Mouse (Mus musculus): ENCODE results near the gene Ppm1h.

Gene Ppm1h

GRCm38 (mm10) chr10:122678541-122679436 lies at the start of gene Ppm1h:
Gene Ppm1h, plus strand, starts transcription at chr10:122678762.
- peak; percentile 86 to 92 for DNase-seq

- no peak for DNase-seq
Observed at GRCm38 (mm10) chr10:122629003-122629402, 49.6 kb upstream of the Ppm1h start.

GRCm38 (mm10) chr10:122639879-122640278 lies 38.7 kb upstream of the Ppm1h start:
- DNase-seq, result no peak

- no peak for DNase-seq
Observed at GRCm38 (mm10) chr10:122641263-122641795, 37.2 kb upstream of the Ppm1h start.

GRCm38 (mm10) chr10:122642125-122642524 lies 36.4 kb upstream of the Ppm1h start:
- DNase-seq, result no peak

- peak; percentile 52 to 79 for DNase-seq
Observed at GRCm38 (mm10) chr10:122651932-122652331, 26.6 kb upstream of the Ppm1h start.

GRCm38 (mm10) chr10:122652578-122652977 lies 26.0 kb upstream of the Ppm1h start:
- DNase-seq, result no peak

- DNase-seq, result no peak
Observed at GRCm38 (mm10) chr10:122665652-122666051, 12.9 kb upstream of the Ppm1h start.

- no peak for DNase-seq
Observed at GRCm38 (mm10) chr10:122671253-122671652, 7.3 kb upstream of the Ppm1h start.

- DNase-seq, result no peak
Observed at GRCm38 (mm10) chr10:122672044-122672443, 6.5 kb upstream of the Ppm1h start.

GRCm38 (mm10) chr10:122679437-122680045 lies 979 bp downstream of the Ppm1h start:
- peak; percentile 26 to 49 for DNase-seq

GRCm38 (mm10) chr10:122680387-122681084 lies 2.0 kb downstream of the Ppm1h start:
- peak; percentile 29 to 50 for DNase-seq

GRCm38 (mm10) chr10:122681085-122681408 lies 2.5 kb downstream of the Ppm1h start:
- DNase-seq, result no peak

GRCm38 (mm10) chr10:122683819-122684330 lies 5.3 kb downstream of the Ppm1h start:
- no peak for DNase-seq

- DNase-seq, result no peak
Observed at GRCm38 (mm10) chr10:122685297-122685696, 6.7 kb downstream of the Ppm1h start.

- no peak for DNase-seq
Observed at GRCm38 (mm10) chr10:122685836-122686531, 7.4 kb downstream of the Ppm1h start.

- no peak for DNase-seq
Observed at GRCm38 (mm10) chr10:122690698-122691097, 12.1 kb downstream of the Ppm1h start.

GRCm38 (mm10) chr10:122693158-122693777 lies 14.7 kb downstream of the Ppm1h start:
- no peak for DNase-seq

GRCm38 (mm10) chr10:122693911-122694618 lies 15.5 kb downstream of the Ppm1h start:
- DNase-seq, result no peak

- no peak for DNase-seq
Observed at GRCm38 (mm10) chr10:122696335-122696734, 17.8 kb downstream of the Ppm1h start.

- DNase-seq, result no peak
Observed at GRCm38 (mm10) chr10:122698347-122698746, 19.8 kb downstream of the Ppm1h start.
